Mouse (Mus musculus) yolk sac, embryonic 10.5 days (tissue): ENCODE results near the gene Gm20388.
A peak's percentile ranks its signal among the peaks of the same experiment; 100 is the strongest.

Experiments
- DNase-seq: peaks from one replicate; pipeline ENCODE4 v3.0.0-alpha.2; 2017; ENCODE audit warnings: low spot score

Gene Gm20388

DNA sequence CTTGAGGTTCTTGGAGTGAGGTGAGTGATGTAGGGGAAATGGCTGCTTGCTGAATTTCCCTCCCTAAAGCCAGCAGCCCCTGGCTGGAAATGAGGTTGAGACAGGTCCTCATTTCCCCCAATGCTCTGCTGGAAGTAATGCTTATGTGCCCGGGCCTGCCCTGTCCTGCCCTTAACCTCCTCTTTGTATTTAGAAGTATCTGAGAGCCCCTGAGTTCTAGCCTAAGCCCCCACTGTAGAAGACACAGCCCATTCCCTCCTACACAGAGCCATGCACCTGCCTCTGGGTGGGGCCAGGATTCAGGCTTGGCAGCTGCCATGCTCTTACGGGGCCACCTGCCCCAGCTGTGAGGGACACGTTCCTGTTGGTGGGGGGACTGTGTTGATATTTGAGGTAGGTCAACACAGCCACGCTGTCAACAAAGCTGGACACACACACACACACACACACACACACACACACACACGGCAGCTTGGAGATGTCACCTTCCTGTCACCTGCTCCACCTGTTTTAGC lies 2787.7 kb downstream of the Gm20388 start:
- no peak for DNase-seq

DNA sequence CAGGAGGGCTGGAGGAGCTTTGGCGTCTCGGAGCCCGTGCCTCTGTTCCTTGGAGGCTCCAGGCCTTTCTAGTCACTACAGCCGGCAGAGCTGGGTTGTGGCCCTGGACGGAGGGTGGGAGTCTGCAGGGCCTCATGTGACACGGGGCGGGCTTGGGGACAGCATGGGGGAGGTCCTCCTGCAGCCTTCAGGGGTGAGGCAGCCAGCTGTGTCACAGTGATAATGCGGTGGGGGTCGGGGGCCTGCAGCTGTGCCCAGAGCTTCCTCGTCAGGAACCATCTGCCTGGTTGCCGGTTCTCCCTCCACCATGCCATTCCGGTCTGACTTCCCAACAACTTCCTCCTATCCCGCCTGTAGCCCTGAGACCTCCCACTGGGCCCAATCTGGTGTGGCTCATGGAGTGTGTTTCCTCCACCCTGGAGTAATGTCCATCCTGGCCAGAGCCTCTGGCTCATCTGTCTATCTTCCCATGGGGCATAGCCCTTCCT lies 2788.4 kb downstream of the Gm20388 start, which contains the start of gene Cbfa2t3:
Cbfa2t3 (minus strand) TSS at position 105 of the 488 bp plus-strand sequence.
- DNase-seq = peak; percentile 50

DNA sequence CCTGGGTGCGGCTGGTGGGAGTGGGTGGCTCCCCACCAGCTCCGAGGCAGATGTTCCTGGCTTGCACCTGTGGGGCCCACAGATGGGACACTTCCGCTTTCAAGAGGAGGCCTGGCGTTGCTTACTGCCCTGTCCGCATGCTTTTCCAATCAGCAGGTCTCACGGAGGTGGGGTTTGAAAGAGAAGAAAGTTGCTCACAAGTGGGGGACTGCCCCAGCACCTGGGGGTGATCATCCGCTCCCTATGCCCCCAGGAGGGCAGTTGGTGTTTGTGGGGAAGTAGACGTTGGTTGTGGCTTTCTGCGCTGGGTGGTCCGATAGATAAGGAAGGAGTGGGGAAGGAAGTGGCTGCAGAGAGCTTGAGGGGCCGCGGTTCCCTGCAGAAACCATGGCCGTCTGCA lies 2790.0 kb downstream of the Gm20388 start:
- DNase-seq = no peak

DNA sequence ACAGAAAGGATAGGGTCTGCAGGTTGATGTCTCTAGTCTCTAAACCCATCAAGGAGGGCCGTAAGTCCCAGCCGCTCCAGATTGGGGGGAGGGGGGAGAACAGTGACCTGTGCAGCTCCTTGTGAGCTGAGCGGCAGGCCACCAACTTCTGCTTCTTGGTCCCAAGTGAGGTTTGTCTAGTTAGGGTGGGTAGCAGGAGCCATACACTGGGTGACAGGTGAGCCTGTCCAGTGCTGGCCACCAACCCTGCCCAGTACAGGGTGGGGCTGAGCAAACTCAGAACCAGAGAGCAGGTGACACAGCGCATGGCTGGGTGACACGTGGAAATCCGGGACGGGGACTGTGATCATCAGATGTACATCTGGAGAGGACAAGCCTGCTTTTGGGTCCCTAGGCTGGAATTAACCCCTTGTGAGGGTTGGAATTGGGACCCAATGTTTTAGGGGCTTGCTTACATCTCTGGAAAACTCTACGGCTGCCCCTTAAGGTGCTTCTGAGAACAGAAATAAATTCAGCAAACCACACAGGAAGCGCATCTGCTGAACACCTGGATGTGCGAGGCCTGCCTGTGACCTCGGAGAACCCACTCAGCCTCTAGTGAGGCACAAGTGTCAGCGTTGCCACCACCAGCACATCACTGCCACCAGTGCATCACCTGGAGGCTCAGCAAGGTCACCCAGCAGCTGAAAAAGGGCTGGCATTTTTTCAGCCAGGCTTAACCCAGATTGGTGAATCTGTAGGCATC lies 2791.0 kb downstream of the Gm20388 start:
- DNase-seq = no peak

DNA sequence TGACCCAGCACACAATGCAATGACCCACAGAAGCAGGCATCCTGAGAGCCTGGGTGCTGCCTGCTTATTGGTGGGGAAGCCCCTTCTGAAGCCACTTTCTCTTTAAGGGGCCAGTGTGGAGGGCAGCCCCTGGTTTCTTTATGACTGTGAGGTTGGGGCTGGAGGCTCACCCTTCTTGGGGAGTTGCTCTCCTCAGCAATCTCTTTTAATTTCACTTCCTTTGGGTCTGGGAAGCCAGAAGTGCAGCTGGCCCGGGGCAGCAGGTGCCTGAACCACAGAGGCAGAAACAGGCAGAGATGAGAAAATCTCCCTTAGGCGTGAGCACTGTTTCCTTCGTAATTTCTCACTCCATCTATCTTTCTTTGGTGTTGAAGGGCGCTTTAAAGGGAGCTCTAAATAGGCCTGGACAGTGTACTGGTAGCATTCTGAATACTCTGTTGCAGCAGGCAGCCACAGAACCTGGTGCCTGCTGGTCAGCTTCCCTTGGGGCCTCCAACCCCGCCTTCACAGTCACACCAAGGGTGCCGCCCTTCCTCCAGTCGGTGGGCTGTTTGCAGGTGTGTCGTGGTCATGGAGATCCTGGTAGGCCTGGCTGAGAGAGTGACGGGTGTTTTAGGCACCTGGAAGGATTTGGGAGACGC lies 2791.8 kb downstream of the Gm20388 start:
- DNase-seq = no peak

- DNase-seq = no peak
These were observed 2792.3 kb downstream of the Gm20388 start for GRCm38 (mm10) chr8:122702957-122703356.

DNA sequence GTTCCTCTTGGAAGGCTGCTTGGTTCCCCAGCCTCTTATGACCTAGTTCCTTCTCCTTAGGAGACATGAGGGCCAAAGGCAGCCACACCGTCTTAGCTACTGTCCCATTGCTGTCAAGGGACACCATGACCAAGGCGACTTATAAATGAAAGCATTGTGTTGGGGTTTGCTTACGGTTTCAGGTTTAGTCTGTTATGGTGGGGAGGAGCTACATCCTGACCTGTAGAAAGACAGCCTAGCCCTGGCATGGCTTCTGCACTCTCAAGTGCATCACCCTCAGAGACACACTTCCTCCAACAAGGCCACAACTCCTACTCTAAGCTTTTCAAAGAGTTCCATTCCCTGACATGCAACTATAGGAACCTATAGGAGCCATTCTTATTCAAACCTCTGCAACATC lies 2794.0 kb downstream of the Gm20388 start:
- DNase-seq = no peak

DNA sequence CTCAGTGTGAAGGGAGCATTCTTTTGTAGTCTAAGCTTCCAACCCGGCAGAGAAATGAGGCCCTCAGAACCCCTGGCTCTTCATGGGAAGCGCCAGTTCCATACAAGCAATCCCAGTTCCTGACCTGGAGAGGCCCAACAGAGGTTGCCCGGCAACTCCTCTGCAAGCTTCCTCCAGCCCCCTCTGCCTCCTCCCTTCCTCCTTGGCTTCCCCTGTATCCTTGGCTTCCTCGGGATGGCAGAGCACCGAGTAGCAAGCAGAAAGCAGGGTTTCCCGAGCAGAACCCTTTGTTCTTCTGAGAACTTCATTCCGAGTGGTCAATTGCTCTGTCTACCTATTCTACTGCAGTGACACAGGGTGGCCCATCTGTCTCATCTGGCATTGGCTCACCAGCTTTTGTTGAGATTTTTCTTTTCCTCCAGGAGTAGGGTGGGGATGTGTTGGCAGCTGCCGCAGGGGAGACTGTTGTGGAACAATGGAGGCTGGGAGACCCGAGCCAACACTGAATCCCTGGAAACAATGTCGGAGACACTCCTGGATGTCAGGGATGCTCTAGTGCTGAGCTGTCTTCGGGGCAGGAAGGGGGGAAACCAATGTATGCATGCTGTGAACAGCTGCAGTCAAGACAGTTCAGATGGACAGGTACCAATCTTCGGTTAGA lies 2795.4 kb downstream of the Gm20388 start:
- DNase-seq = no peak

- no peak for DNase-seq
These were observed 2796.5 kb downstream of the Gm20388 start for GRCm38 (mm10) chr8:122707184-122707583.

GRCm38 (mm10) chr8:122709340-122710111 lies 2798.9 kb downstream of the Gm20388 start:
- no peak for DNase-seq

- DNase-seq = no peak
These were observed 2800.8 kb downstream of the Gm20388 start for GRCm38 (mm10) chr8:122711480-122711879.

DNA sequence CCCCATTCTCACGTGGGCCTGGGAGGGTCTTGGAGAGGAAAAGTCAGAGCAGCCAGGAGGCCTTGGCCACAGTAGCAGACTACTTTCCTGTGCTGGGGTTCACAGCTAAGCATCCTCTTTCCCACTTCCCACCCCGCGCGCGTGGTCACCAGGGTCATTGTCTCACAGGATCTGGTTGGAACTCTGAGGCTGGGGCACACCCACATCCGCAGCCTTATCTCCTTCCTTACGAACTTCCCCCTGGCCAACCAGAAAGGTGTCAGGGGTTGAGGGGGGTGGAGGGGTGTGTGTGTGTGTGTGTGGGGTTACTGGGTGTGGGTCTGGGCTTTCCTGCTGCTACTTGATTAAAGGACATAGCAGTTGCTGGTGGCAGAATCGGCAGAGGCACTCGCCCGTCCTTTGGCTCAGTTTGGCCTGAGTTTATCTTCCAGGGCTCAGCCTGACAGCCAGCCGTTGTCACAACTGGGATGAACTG lies 2801.3 kb downstream of the Gm20388 start:
- DNase-seq = peak; percentile 19

GRCm38 (mm10) chr8:122712411-122713156 lies 2801.9 kb downstream of the Gm20388 start:
- DNase-seq = no peak

DNA sequence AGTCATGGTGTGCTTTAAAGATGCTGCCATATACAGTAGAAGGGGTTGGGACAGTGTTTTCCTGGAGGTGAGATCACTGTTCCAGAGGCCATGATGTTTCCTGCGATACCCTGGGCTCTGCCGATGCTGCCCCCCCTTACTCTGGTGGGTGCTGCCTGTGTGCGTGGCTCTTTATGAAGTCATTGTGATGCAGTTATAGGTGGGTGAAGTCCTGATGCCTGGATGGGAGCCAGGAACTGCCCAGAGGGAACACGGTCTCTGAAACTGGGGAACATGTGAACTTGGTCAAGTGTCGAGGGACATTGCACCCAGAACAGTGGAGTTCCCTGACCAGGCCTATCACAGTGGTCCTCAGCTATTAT lies 2802.5 kb downstream of the Gm20388 start:
- no peak for DNase-seq

DNA sequence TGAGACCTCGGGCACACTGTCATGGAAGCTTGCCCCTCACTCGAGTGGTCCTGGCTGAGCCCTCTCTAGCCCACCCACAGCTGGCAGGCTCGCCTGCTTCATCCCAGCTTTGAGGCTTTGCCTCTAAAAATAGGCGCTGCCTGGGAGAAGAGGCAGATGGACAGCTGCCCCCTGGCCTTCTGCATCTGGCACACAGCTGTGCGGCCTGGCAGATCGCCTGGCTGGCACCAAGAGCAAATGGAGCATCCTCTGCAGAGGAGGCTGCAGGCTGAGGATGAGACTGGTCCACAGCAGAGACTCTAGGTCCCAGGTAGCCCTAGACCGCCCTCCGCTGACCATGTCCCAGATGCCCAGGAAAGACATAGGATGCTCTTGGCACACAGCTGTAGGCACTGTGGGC lies 2805.9 kb downstream of the Gm20388 start:
- DNase-seq = no peak

DNA sequence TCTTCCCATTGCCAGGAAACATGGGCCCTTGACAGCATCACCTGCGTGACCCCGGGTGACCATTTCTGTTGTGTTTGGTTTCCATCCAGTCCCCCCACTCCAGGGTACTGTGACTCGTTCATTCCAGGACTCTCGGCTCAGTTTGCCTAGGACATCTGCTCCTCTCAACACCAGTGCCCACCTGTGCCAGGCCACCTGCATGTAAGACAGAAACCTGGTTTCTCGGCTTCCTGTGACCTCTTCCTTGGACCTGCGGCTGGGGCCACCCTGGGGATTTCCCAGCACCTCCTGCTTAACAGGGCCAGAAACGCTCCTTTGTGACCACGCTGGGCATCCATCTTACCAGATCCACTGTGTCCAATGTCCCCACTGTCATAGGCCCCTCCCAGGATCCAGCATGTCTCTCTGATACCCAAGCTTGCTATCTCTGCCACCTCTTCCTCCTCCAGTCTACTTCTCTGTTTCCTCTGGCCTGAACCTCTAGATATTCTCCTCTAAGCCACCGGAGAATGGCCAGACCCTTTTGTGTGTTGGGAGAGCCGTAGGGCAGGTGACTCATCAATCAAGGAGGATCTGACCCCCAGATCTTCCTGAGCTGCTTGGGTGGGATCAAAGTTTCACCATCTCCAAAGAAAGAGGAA lies 2807.3 kb downstream of the Gm20388 start:
- no peak for DNase-seq

DNA sequence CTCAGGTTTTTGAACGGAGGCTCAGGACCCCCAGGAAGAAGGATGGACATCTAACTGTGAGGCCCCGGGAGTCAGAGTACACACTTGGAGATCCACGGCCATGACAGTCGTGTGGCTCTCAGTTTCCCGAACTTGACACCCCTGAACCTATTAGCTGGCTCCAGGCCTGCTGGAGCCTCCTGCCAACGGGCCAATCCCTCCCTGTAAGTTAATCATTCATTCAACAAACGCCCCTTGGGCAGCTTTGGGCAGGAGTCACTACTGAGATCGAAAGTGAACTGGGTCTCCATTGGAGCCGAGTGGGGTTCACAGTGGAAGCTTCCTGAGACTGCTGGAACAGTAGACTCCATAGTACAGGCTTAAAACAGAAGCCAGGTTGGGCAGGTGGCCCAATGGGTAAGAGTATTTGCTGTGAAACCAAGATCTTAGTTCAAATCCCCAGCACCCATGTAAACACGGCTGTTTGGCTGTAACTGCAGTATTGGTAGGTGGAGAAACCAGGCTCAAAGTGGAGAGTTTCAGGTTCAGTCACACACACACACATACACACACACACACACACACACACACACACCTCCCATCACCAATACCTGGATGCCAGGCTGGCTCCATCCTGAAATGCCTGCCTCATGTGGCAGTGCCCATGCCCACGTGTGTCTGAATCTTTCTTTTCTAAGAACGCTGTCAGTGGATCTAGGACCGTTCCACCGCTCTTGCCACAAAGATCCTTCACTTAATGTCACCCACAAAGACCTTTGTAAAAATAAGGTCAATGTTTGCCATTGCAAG lies 2808.3 kb downstream of the Gm20388 start:
- no peak for DNase-seq

DNA sequence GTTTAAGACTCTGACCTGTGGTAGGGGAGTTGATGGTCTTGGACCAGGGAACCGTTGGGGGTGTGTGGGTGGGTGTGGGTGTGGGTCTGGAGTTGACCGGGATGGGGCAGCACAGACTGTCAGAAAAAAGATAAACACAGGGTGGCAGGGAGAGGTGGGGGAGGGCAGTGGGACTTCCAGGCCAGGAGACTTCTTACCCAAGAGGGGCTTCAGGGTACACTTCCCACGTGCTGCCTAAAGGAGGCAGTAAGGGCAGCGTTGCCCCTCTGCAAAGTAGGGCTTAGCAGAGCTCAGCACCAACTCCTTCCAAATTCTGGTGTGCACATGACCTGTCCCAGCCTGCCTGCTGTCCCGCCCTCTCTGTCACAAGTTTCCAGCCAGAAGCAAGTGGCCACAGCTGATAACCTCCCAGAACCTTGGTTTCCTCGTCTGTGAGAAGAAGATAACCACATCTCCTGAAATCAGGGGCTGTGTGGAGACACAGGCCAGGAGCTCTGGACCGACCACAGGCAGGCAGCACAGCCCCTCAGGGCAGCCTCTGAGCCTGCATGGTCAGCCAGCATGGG lies 2808.9 kb downstream of the Gm20388 start:
- peak; percentile 56 for DNase-seq

- peak; percentile 60 for DNase-seq
These were observed 2809.6 kb downstream of the Gm20388 start for GRCm38 (mm10) chr8:122720070-122720729.
